ENCODE assay signal across 10 mouse cellular contexts in genomic region chr6:40011609-40012008, GRCm38 (mm10).
DNase-seq lines count a peak whose midpoint lies in the region; ATAC-seq and TF ChIP-seq lines count a peak whose summit lies in the region.
"Had no signal": no experiment of that assay in that cellular context is flagged by ENCODE, and none has a peak within 500 bp of the region (broad histone marks: within the 10 kb centered on the region; RNA-seq: fewer than 3 reads in every experiment).

No protein-coding gene starts in this region.

- H3K4me2 ChIP-seq in CH12.LX (ENCODE audit: insufficient read depth, low read depth, poor library complexity, severe bottlenecking): no peak overlapping the region
- no peak overlapping the region for H3K4me2 ChIP-seq in embryonic facial prominence, embryonic 14.5 days (ENCODE audit: low read depth, low read length)
- H3K4me2 ChIP-seq: hindbrain, embryonic 12.5 days; liver, embryonic 13.5 days; midbrain, embryonic 11.5 days had no signal

- no peak for TF ChIP-seq RAD21 in CH12.LX (IDR thresholded peaks at IDR 0.05; ENCODE audit: low read depth, low read length)
- no peak for TF ChIP-seq RAD21 in MEL (IDR thresholded peaks at IDR 0.05; ENCODE audit: low read depth, low read length)

- in situ Hi-C loops in CH12.LX (cut with MboI; ENCODE audit: low pct_ligation_motif_present, low pct_unique_long_range_greater_than_20kb, low sequenced_read_pairs): no loop called here

- no peaks in the 10 kb centered on the region for H3K9me3 ChIP-seq in CH12.LX (replicated peaks; ENCODE audit: low read length)
- no peaks in the 10 kb centered on the region for H3K9me3 ChIP-seq in MEL (replicated peaks; ENCODE audit: insufficient read depth, low read length)
- H3K9me3 ChIP-seq in embryonic facial prominence, embryonic 14.5 days (ENCODE audit: control insufficient read depth, low read length): no peaks in the 10 kb centered on the region
- H3K9me3 ChIP-seq: hindbrain, embryonic 12.5 days; liver, embryonic 13.5 days had no signal

- DNase-seq in kidney, postnatal 10 days: peak; percentile 47
- no peak for DNase-seq in kidney, adult 9 months
- peak; percentile 12 for DNase-seq in CH12.LX (ENCODE audit: extremely low read depth)
- DNase-seq in MEL (ENCODE audit: low read depth, low spot score): peak; percentile 10
- DNase-seq in embryonic facial prominence, embryonic 14.5 days (ENCODE audit: low spot score): peak; percentile 46
- no peak for DNase-seq in cerebellum, postnatal 10 days
- no peak for DNase-seq in spleen, adult 12 weeks (ENCODE audit: low spot score)
- DNase-seq: liver, embryonic 13.5 days had no signal

- H3K4me1 ChIP-seq in CH12.LX (ENCODE audit: control insufficient read depth in 1 of 2, insufficient read depth in 2 of 2): peaks cover 0 to 10% of the 10 kb centered on the region in 2 experiments; a peak in 2 of 4 replicates
- no peaks in the 10 kb centered on the region for H3K4me1 ChIP-seq in MEL (ENCODE audit: control insufficient read depth in 1 of 2, insufficient read depth in 2 of 2, low read length in 2 of 2)
- no peaks in the 10 kb centered on the region for H3K4me1 ChIP-seq in embryonic facial prominence, embryonic 14.5 days (ENCODE audit: control insufficient read depth, insufficient read depth, low read length)
- H3K4me1 ChIP-seq: liver, embryonic 13.5 days had no signal

- TF ChIP-seq CTCF in CH12.LX (conservative IDR thresholded peaks at IDR 0.05 in 1 of 2, IDR thresholded peaks at IDR 0.05 in 1 of 2; ENCODE audit: low read depth in 2 of 2, low read length in 2 of 2) (no peak), MEL (IDR thresholded peaks at IDR 0.05 in 2 of 3, conservative IDR thresholded peaks at IDR 0.05 in 1 of 3; ENCODE audit: control insufficient read depth in 1 of 3, insufficient read depth in 1 of 3, low read depth in 2 of 3, low read length in 3 of 3, poor library complexity in 1 of 3, severe bottlenecking in 1 of 3) (no peak)

- no peak for TF ChIP-seq EP300 in CH12.LX (IDR thresholded peaks at IDR 0.05; ENCODE audit: low read length)
- TF ChIP-seq EP300 in MEL (IDR thresholded peaks at IDR 0.05; ENCODE audit: low read depth in 1 of 2, low read length in 2 of 2): no peak

- H3K4me3 ChIP-seq in CH12.LX (replicated peaks in 1 of 3; ENCODE audit: low read depth in 2 of 3, low read length in 2 of 3, poor library complexity in 1 of 3) (no peak overlapping the region), MEL (ENCODE audit: control insufficient read depth in 1 of 2, insufficient read depth in 1 of 2, low read depth in 2 of 2, low read length in 2 of 2) (no peak overlapping the region)
- no peak overlapping the region for H3K4me3 ChIP-seq in embryonic facial prominence, embryonic 14.5 days (ENCODE audit: low read depth, low read length)
- H3K4me3 ChIP-seq: hindbrain, embryonic 12.5 days; liver, embryonic 13.5 days had no signal

- H3K9ac ChIP-seq in CH12.LX (ENCODE audit: insufficient read depth, low read depth) (no peak overlapping the region), MEL (ENCODE audit: control insufficient read depth, low read depth, low read length, poor library complexity, severe bottlenecking) (no peak overlapping the region)
- no peak overlapping the region for H3K9ac ChIP-seq in embryonic facial prominence, embryonic 14.5 days (ENCODE audit: low read depth, low read length)
- H3K9ac ChIP-seq: hindbrain, embryonic 12.5 days; liver, embryonic 13.5 days had no signal

- no peaks in the 10 kb centered on the region for H3K79me2 ChIP-seq in CH12.LX (replicated peaks; ENCODE audit: control insufficient read depth, extremely low read depth, insufficient read depth, poor library complexity, severe bottlenecking)
- H3K79me2 ChIP-seq in MEL (ENCODE audit: control insufficient read depth, insufficient read depth, low read length, poor library complexity): no peaks in the 10 kb centered on the region

- H3K27me3 ChIP-seq in CH12.LX (replicated peaks) (peaks cover 25% of the 10 kb centered on the region), MEL (ENCODE audit: control insufficient read depth in 1 of 2, insufficient read depth in 2 of 2, low read length in 2 of 2) (no peaks in the 10 kb centered on the region)
- H3K27me3 ChIP-seq in embryonic facial prominence, embryonic 14.5 days (replicated peaks; ENCODE audit: control insufficient read depth, insufficient read depth, low read length): no peaks in the 10 kb centered on the region
- H3K27me3 ChIP-seq: hindbrain, embryonic 12.5 days; liver, embryonic 13.5 days had no signal

- H3K36me3 ChIP-seq in CH12.LX (replicated peaks in 1 of 2; ENCODE audit: control insufficient read depth in 1 of 2, insufficient read depth in 1 of 2, low read length in 1 of 2) (no peaks in the 10 kb centered on the region), MEL (ENCODE audit: control insufficient read depth in 1 of 2, insufficient read depth in 2 of 2, low read length in 2 of 2) (no peaks in the 10 kb centered on the region)
- H3K36me3 ChIP-seq in embryonic facial prominence, embryonic 14.5 days (ENCODE audit: control insufficient read depth, insufficient read depth, low read length): no peaks in the 10 kb centered on the region
- H3K36me3 ChIP-seq: hindbrain, embryonic 12.5 days; liver, embryonic 13.5 days had no signal

- H3K27ac ChIP-seq in CH12.LX (ENCODE audit: insufficient read depth, low read depth) (no peak overlapping the region), MEL (ENCODE audit: control insufficient read depth, low read depth, low read length) (no peak overlapping the region)
- H3K27ac ChIP-seq in embryonic facial prominence, embryonic 14.5 days (replicated peaks; ENCODE audit: low read depth, low read length): no peak overlapping the region
- H3K27ac ChIP-seq: hindbrain, embryonic 12.5 days; liver, embryonic 13.5 days had no signal

- ATAC-seq in embryonic facial prominence, embryonic 14.5 days (ENCODE audit: low read depth): no peak

- WGBS in embryonic facial prominence, embryonic 14.5 days: 70% methylated on average over 5 of the region's 5 CpGs

- no peak for TF ChIP-seq POLR2A in CH12.LX (IDR thresholded peaks at IDR 0.05; ENCODE audit: low read depth, low read length)
- TF ChIP-seq POLR2A in MEL (IDR thresholded peaks at IDR 0.05; ENCODE audit: control insufficient read depth in 1 of 2, insufficient read depth in 1 of 2, low read depth in 1 of 2, low read length in 2 of 2, poor library complexity in 1 of 2): no peak

- dilution Hi-C loops in CH12.LX (cut with MboI; ENCODE audit: extremely low pct_ligation_motif_present, extremely low pct_unique_long_range_greater_than_20kb, low sequenced_read_pairs): no loop called here

TF ChIP-seq in CH12.LX, 34 proteins besides CTCF, POLR2A, EP300 and RAD21:
- TF ChIP-seq MAZ (IDR thresholded peaks at IDR 0.05; ENCODE audit: low read depth, low read length) (no peak), GABPA (IDR thresholded peaks at IDR 0.05; ENCODE audit: insufficient replicate concordance, low read depth, low read length) (no peak), UBTF (IDR thresholded peaks at IDR 0.05; ENCODE audit: low read depth, low read length) (no peak), USF2 (conservative IDR thresholded peaks at IDR 0.05; ENCODE audit: low read depth, low read length) (no peak), SMC3 (IDR thresholded peaks at IDR 0.05; ENCODE audit: low read depth, low read length) (no peak), POLR2AphosphoS2 (IDR thresholded peaks at IDR 0.05; ENCODE audit: low read depth, low read length) (no peak), MXI1 (IDR thresholded peaks at IDR 0.05; ENCODE audit: low read depth, low read length) (no peak), BHLHE40 (IDR thresholded peaks at IDR 0.05; ENCODE audit: low read depth, low read length) (no peak), MAX (IDR thresholded peaks at IDR 0.05; ENCODE audit: low read length) (no peak), TBP (conservative IDR thresholded peaks at IDR 0.05; ENCODE audit: low read depth, low read length) (no peak)

TF ChIP-seq in MEL, 35 proteins besides CTCF, POLR2A, EP300 and RAD21:
- TF ChIP-seq BHLHE40 (IDR thresholded peaks at IDR 0.05; ENCODE audit: borderline replicate concordance, low read depth, low read length): no peak
- TF ChIP-seq NRF1 (IDR thresholded peaks at IDR 0.05; ENCODE audit: insufficient read depth, low read depth, low read length, poor library complexity, severe bottlenecking): no peak

Comparison
In these comparisons a context has a peak if more than half of its experiments do, and no peak if none do; other contexts are left out.
1. DNase-seq: peak in kidney, postnatal 10 days (single experiment), CH12.LX (single experiment), MEL (single experiment) and embryonic facial prominence, embryonic 14.5 days (single experiment); none in kidney, adult 9 months (single experiment), cerebellum, postnatal 10 days (0 of 2) and spleen, adult 12 weeks (single experiment).